Mouse (Mus musculus) Muller cell, postnatal 12 days (primary cell): ENCODE measurements around the gene Col4a2.

Experiments used
- DNase-seq: peaks from one replicate; pipeline ENCODE4 v3.0.0-alpha.2; 2015; ENCODE audit errors: inconsistent ontology term

Gene Col4a2

DNA sequence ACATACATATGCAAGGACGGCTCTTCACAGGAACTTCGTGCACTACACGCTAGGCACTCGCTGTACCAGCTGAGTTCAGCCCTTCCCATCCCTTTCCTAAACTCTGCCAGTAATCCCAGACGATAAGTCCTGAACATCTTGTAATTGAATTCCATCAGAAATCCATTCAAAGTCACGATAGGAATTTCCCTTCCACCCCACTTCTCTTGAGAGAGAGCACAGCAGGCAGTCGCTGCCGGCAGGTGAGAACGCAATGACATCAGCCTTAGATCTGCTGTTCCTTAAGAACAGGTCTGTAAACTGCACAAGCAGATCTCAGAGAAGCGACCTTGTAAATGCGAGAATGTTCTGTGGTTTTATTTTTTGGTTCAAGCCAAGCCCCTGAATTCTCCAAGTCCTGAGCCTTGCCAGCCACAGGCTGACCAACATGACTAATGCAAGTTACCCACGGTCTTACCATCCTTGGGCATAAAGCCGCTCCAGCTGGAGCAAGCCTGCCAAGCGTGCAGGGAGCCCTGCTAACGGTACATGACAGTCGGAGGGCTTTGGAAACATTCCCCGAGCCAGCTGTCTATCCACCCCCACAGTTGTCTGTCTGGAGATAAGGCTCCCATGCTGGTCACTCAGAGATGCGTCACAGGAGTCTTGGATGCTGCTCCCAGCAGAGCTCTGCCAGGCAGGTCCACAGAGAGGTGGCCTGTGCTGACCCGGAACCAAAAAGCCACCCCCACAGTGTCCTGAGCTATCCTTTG lies 69.6 kb downstream of the Col4a2 start:
- DNase-seq: peak; percentile 96

DNA sequence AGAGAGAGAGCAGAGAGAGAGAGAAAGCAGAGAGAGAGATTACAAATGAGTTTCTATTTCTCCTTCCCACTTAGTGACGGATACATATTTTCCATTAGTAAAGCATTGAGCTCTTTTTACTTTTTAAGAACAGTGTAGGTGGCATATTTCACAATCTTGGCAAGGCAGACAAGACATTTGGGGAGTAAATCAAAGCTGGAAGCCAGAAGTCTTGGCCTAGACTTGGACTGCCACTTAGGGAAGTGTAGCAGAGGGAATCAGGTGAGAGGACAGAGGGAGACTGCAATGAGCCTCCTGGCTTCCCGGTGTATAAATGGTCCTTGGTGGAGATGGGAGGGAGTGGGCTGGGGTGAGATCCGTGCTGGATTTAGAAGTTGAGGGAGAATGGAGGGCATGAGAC lies 70.3 kb downstream of the Col4a2 start:
- DNase-seq: no peak

- DNase-seq: no peak
These were observed 70.8 kb downstream of the Col4a2 start for GRCm38 (mm10) chr8:11383379-11383778.

- DNase-seq: no peak
These were observed 72.2 kb downstream of the Col4a2 start for GRCm38 (mm10) chr8:11384841-11385240.

GRCm38 (mm10) chr8:11385272-11385905 lies 72.8 kb downstream of the Col4a2 start:
- DNase-seq: peak; percentile 42

- peak; percentile 92 for DNase-seq
These were observed 74.7 kb downstream of the Col4a2 start for GRCm38 (mm10) chr8:11387282-11387681.

GRCm38 (mm10) chr8:11389275-11390050 lies 76.9 kb downstream of the Col4a2 start:
- no peak for DNase-seq

GRCm38 (mm10) chr8:11392739-11393138 lies 80.1 kb downstream of the Col4a2 start:
- peak; percentile 78 for DNase-seq

DNA sequence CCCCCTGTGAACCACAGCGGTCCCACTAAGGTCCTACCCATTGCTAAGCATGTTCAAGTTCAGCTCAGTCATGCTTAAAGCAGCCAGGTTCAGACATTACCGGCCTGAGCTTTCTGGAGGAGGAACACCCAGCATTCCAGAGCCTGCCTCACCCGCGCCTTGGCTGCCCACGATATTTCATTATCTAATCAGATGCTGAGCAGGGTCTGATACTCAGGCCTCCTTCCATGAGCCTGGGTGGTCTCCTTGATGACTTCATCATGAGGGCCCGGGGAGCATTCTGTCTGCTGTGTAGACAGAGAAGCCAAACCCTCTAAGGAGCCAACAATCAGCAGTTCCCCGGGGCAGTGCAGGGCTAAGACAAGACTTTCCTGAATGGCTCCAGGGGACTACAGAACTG lies 80.6 kb downstream of the Col4a2 start:
- DNase-seq: peak; percentile 86

- no peak for DNase-seq
These were observed 81.0 kb downstream of the Col4a2 start for GRCm38 (mm10) chr8:11393607-11394006.

- no peak for DNase-seq
These were observed 82.2 kb downstream of the Col4a2 start for GRCm38 (mm10) chr8:11394773-11395172.

- DNase-seq: no peak
These were observed 83.0 kb downstream of the Col4a2 start for GRCm38 (mm10) chr8:11395601-11396000.

DNA sequence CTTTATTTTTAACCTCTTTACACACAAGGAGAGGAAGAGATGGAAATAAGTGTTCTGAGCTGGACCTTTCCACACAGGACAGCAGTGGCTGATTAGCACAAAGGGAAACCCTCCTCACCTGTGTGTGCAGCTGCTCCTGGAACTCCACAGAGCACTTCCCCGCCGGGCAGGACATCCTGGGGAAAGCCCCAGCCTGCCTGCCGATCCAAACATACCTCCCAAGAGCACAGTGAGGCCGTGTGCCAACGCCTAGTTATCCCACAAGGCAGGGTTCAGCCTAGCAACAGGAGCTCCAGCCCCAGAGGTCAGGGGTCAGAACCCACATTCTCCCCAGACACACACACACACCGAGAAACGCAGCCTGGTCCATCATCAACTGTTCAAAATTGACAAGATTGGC lies 83.5 kb downstream of the Col4a2 start:
- DNase-seq: no peak

GRCm38 (mm10) chr8:11397126-11397525 lies 84.5 kb downstream of the Col4a2 start:
- DNase-seq: no peak

- no peak for DNase-seq
These were observed 87.1 kb downstream of the Col4a2 start for GRCm38 (mm10) chr8:11399706-11400105.

DNA sequence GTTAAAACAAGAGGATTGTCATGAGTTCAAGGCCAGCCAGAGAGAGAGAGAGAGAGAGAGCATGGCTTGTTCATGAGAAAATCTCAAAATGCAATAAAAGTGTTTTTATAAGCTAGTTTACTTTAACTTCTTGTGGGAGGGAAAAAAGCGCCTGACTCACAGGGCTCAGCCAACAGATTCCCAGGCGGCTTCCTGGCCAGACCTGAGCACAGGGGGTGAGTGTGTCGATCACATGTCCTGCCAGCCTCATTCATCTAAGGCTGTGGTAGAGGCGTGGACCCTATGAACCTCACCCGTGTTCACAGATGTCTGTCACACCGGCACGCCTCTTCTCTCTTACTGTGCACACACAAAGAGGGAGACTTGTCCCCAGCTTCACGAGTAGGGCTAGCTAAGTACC lies 87.6 kb downstream of the Col4a2 start:
- DNase-seq: no peak

DNA sequence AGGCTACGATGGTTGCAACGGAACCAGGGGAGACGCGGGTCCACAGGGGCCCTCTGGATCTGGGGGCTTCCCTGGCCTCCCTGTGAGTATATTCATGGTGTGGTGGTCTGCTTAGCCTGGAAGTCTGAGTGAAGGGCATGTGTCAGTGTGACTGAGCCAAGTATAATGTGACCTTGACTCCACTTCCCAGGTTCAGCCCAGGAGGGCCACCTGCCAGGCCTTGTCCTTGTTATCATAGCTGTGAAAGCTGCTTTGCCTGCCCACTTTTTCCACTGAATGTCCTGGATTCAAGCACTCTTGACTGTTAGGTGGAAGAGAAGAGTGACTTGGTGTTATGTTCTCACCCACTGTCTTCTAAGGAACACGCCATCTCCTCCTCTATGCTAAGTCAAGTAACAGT lies 88.6 kb downstream of the Col4a2 start:
- DNase-seq: no peak

- no peak for DNase-seq
These were observed 89.6 kb downstream of the Col4a2 start for GRCm38 (mm10) chr8:11402220-11402619.

- DNase-seq: no peak
These were observed 91.2 kb downstream of the Col4a2 start for GRCm38 (mm10) chr8:11403813-11404212.

DNA sequence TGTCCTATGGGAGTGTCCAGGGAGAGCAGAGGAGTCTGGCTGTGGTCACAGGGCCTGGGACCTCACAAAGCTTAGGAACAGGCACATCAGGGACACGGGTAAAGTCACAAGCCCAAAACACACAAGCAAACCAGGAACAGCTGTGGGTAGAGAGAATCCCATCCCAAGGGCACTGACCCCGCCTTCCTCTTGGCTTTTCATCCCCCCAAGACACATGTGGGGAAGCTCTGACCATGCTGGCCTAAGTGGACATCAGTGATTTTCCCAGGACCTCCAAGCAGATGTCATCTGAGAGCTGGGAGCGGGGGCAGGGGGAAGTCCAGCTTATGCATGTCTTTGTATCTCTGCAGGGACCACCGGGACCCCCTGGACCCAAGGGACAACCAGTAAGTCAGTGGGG lies 92.0 kb downstream of the Col4a2 start:
- no peak for DNase-seq

DNA sequence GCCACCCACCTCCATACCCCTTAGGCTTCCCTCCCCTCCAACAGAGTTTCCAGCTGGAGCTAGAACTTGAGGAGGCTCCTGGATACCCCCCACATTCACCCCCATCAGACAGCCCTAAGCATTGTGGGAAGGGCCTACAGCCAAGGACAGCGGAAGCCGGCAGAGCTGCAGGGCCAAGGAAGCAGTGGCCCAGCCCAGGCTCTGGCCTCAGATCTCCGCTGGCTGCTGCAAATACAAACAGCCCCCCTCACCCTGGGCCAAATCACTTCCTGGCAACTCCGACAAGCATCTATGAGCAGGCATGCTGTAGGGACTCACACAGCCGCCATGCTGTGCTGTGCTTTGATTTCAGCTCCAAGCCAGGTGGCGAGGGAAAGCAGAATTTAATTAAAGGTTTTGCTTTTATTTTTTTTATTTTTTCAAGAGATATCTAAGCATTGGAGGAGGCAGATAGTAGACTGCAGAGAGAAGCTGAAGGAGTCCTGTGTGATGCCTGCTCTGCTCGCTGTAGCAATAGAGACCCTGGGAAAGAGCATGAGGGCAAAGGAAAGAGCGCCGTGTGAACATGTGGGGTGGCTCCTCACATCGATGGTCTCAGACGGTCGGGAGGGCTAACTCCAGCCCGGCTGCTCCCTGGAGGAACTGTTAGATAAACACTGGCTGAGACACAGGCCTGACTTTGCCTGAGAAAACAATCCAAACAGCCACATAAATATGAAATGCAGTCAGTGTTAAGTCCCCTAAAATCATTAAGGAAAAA lies 93.3 kb downstream of the Col4a2 start:
- no peak for DNase-seq
